Mouse (Mus musculus): ENCODE measurements around the gene Mtmr1.

Gene Mtmr1

GRCm38 (mm10) chrX:71442916-71443315 lies 78.4 kb downstream of the Mtmr1 start:
- no peak for DNase-seq (ENCODE audit: low read depth, low spot score)

- no peak for DNase-seq (ENCODE audit: low read depth, low spot score)
Measured at GRCm38 (mm10) chrX:71456078-71456737, 91.6 kb downstream of the Mtmr1 start.

GRCm38 (mm10) chrX:71464138-71464826 lies 99.7 kb downstream of the Mtmr1 start:
- no peak for DNase-seq (ENCODE audit: low read depth, low spot score)

- DNase-seq (ENCODE audit: low read depth, low spot score): no peak
Measured at GRCm38 (mm10) chrX:71465417-71465816, 100.9 kb downstream of the Mtmr1 start.

GRCm38 (mm10) chrX:71467491-71467890 lies 102.9 kb downstream of the Mtmr1 start:
- DNase-seq (ENCODE audit: low read depth, low spot score): no peak

Data from retina, postnatal 7 days (tissue).